Mouse (Mus musculus) thymus, adult 18-20 months (tissue): Measurements from ENCODE around the gene Myadm.
"Not testable (repeated sequence)": the region's sequence is repeated elsewhere in the genome, so short reads cannot be mapped to it uniquely, and the experiment has no call there.

Experiments used
- DNase-seq, 2 experiments: peaks; one replicate each; pipeline ENCODE4 v3.0.0; 2022; ENCODE audit warnings: mixed read lengths in 2 of 2

Gene Myadm

GRCm38 (mm10) chr7:3288976-3289970 lies at the start of gene Myadm, which contains the start of gene Prkcg:
TSS of gene Myadm (plus strand) at chr7:3289080.
TSS of gene Prkcg (plus strand) at chr7:3289179.
- peak; percentile 60 to 64 for DNase-seq

GRCm38 (mm10) chr7:3239193-3239592 lies 49.7 kb upstream of the Myadm start:
- DNase-seq, result no peak

- DNase-seq, result no peak
Measured at GRCm38 (mm10) chr7:3260701-3261100, 28.2 kb upstream of the Myadm start.

GRCm38 (mm10) chr7:3261446-3261845 lies 27.4 kb upstream of the Myadm start:
- no peak for DNase-seq

GRCm38 (mm10) chr7:3262789-3263188 lies 26.1 kb upstream of the Myadm start:
- no peak for DNase-seq

- no peak for DNase-seq
Measured at GRCm38 (mm10) chr7:3264390-3265022, 24.4 kb upstream of the Myadm start.

- DNase-seq, result no peak
Measured at GRCm38 (mm10) chr7:3265311-3265710, 23.6 kb upstream of the Myadm start.

- no peak for DNase-seq
Measured at GRCm38 (mm10) chr7:3267261-3267660, 21.6 kb upstream of the Myadm start.

- no peak for DNase-seq
Measured at GRCm38 (mm10) chr7:3267888-3268287, 21.0 kb upstream of the Myadm start.

GRCm38 (mm10) chr7:3268291-3268690 lies 20.6 kb upstream of the Myadm start:
- DNase-seq, result no peak

- DNase-seq, result peak in 1 of 2 experiments; percentile 35
Measured at GRCm38 (mm10) chr7:3272206-3272605, 16.7 kb upstream of the Myadm start.

- no peak for DNase-seq
Measured at GRCm38 (mm10) chr7:3275455-3276170, 13.3 kb upstream of the Myadm start.

- DNase-seq, result not testable (repeated sequence)
Measured at GRCm38 (mm10) chr7:3276781-3277180, 12.1 kb upstream of the Myadm start.

- DNase-seq, result no peak
Measured at GRCm38 (mm10) chr7:3280080-3280653, 8.7 kb upstream of the Myadm start.

GRCm38 (mm10) chr7:3280654-3281153 lies 8.2 kb upstream of the Myadm start:
- no peak for DNase-seq

GRCm38 (mm10) chr7:3281741-3282140 lies 7.1 kb upstream of the Myadm start:
- DNase-seq, result no peak

- DNase-seq, result no peak
Measured at GRCm38 (mm10) chr7:3283081-3283875, 5.6 kb upstream of the Myadm start.

GRCm38 (mm10) chr7:3284604-3285003 lies 4.3 kb upstream of the Myadm start:
- no peak for DNase-seq

GRCm38 (mm10) chr7:3286036-3286435 lies 2.8 kb upstream of the Myadm start:
- DNase-seq, result no peak

- DNase-seq, result no peak
Measured at GRCm38 (mm10) chr7:3287186-3287585, 1.7 kb upstream of the Myadm start.

- DNase-seq, result peak; percentile 71 to 77
Measured at GRCm38 (mm10) chr7:3290257-3291033, 1.6 kb downstream of the Myadm start.
